Mouse (Mus musculus) midbrain, embryonic 16.5 days (tissue): ENCODE measurements at regions not wholly inside any gene's neighbourhood (a gene's known extent, or its start where the extent isn't known, plus 50 kb on each side); places are given as distances from the start of the nearest gene placed in this dataset.

Source experiments
- ATAC-seq: fragments of 200-750 bp; cut with Nextera tagmentation; 2 replicates; pipeline ENCODE4 v1.8.0; 2017; ENCODE audit warnings: moderate TSS enrichment
- H3K27ac ChIP-seq: fragments of 300-500 bp; sonication (generic); 2 replicates; pipeline ENCODE4 v1.5.1; 2014; ENCODE audit warnings: mild to moderate bottlenecking, low read length, mixed read lengths
- H3K27me3 ChIP-seq: fragments of 300-500 bp; sonication (generic); 2 replicates; pipeline ENCODE4 v1.6.1; 2014; ENCODE audit warnings: low read depth, low read length, mixed read lengths; ENCODE audit not compliant: control insufficient read depth, insufficient read depth
- H3K36me3 ChIP-seq: fragments of 300-500 bp; sonication (generic); 2 replicates; pipeline ENCODE4 v1.6.1; 2014; ENCODE audit warnings: mild to moderate bottlenecking, low read length, moderate library complexity, mixed read lengths; ENCODE audit not compliant: control insufficient read depth, insufficient read depth
- H3K4me1 ChIP-seq: fragments of 300-500 bp; sonication (generic); 2 replicates; pipeline ENCODE4 v1.6.1; 2014; ENCODE audit warnings: mild to moderate bottlenecking, low read length, mixed read lengths; ENCODE audit not compliant: control insufficient read depth, insufficient read depth
- H3K4me2 ChIP-seq: fragments of 300-500 bp; sonication (generic); 2 replicates; pipeline ENCODE4 v1.6.1; 2014; ENCODE audit warnings: mild to moderate bottlenecking, low read length, mixed read lengths
- H3K4me3 ChIP-seq: fragments of 300-500 bp; sonication (generic); 2 replicates; pipeline ENCODE4 v1.5.1; 2014; ENCODE audit warnings: low read depth, mild to moderate bottlenecking, low read length, moderate library complexity, mixed read lengths
- H3K9ac ChIP-seq: fragments of 300-500 bp; sonication (generic); 2 replicates; pipeline ENCODE4 v1.6.1; 2014; ENCODE audit warnings: low read depth, low read length, mixed read lengths
- H3K9me3 ChIP-seq: fragments of 300-500 bp; sonication (generic); replicated peaks from 2 replicates; pipeline ENCODE4 v1.6.1; 2014; ENCODE audit warnings: mild to moderate bottlenecking, low read length, mixed read lengths; ENCODE audit not compliant: control insufficient read depth, poor library complexity, severe bottlenecking
- WGBS: fragments of 180-500 bp; shearing (Covaris S2); extraction: QIAGEN DNeasy Blood & Tissue Kit; methylation state at CpG from one replicate; pipeline ENCODE4 v1.1.7; 2014; 5-methylcytosine and 5-hydroxymethylcytosine counted together

DNA sequence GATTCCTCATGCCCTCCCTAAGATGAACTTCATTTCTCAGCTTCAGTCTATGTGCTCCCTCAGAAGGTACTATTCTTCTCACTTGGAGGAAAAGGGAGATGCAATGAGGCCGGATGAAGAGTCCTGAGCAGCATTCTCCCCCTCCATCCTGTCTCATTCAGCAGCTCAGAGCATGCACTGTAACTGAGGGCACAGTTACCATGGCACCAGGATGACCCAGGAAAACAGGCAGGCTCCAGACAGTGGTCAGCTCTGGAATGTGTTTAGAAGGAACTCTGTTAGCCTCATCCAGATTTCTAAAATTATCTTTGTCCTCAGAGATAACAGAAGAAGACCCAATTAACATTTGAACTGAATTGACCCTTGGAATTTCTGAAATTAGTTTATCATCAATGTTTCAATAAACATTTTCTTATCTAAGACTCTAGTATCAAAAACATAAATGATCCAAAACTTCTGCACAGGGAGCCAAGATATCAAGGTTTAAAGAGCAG, 148.1 kb upstream of the Slc24a5 start:
- no peak for ATAC-seq
- Histone ChIP-seq H3K9ac (no peak overlapping the region), H3K9me3 (no peaks in the 10 kb centered on the region), H3K4me3 (no peak overlapping the region), H3K4me2 (no peak overlapping the region), H3K27me3 (no peaks in the 10 kb centered on the region), H3K36me3 (no peaks in the 10 kb centered on the region), H3K4me1 (no peaks in the 10 kb centered on the region), H3K27ac (no peak overlapping the region)
- 52% methylated on average over 1 of the region's 1 CpGs for WGBS

DNA sequence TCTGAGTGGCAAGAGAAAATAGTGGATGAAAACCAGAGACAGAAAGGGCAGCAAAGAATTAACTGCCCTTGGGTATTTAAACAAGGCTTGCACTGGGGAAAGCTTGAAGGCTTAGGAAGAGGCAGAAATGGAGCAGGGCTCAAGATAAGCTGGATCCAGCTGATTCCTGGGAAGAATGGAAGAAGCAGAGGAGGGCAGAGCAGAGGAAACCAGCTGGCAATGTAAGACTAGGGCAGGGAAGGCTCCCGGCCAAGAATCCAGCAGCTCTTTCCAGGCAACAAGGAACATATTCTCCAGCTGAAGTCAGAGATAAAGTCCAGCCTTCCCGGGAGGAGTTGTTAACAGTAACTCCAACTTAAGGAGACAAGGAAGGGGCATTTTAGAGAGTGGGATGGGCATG, 147.7 kb upstream of the Slc24a5 start:
- H3K27me3 ChIP-seq = no peaks in the 10 kb centered on the region
- no peak overlapping the region for H3K4me3 ChIP-seq
- no peaks in the 10 kb centered on the region for H3K36me3 ChIP-seq
- H3K27ac ChIP-seq = no peak overlapping the region
- WGBS = 81% methylated on average over 2 of the region's 2 CpGs
- no peak overlapping the region for H3K9ac ChIP-seq
- H3K4me2 ChIP-seq = no peak overlapping the region
- no peaks in the 10 kb centered on the region for H3K9me3 ChIP-seq
- H3K4me1 ChIP-seq = no peaks in the 10 kb centered on the region
- no peak for ATAC-seq

DNA sequence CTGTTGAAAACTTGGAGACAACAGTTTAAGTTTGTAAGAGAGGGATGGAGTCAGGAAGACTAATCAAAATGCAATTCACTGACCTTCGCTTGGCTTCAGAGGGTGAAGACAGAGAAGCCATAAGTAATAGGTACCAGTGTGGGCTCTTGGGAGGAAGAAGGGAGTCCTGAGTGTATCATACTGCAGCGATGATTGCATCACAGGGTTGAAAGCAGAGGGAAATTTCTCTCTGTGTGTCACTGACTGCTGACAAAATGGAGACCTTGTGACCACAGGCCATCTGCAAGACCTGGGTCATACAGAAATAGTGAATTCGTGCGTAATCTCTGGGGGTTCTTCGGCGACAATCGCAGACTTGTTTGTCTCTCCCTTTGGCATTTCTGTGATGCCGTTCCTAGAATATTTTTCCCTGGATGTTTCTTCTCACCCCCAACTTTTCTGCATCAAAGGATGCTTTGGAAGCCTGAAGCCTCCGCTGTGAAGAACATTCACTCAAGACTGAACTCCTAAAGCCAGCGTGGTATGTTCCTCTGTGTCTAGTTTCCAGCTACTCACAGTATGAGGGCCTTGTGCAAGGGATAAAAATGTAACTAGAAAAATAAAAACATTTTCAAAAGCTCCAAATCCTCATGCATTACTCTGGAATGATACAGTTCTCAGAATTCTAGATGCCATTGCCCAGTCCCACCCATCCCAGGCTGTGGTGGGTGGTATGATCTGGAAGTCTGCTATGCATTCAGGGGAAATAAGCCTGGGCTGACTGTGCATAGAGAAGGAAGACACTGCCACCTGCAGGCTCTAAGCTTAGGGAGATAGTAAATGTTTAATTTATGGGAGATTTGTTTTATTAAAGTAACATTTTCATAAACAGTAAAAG, 139.8 kb upstream of the Slc24a5 start:
- no peak overlapping the region for H3K4me3 ChIP-seq
- no peak overlapping the region for H3K27ac ChIP-seq
- H3K9me3 ChIP-seq = no peaks in the 10 kb centered on the region
- no peak overlapping the region for H3K4me2 ChIP-seq
- H3K4me1 ChIP-seq = no peaks in the 10 kb centered on the region
- H3K9ac ChIP-seq = no peak overlapping the region
- ATAC-seq = peak; percentile 89; the same call in 1 of the 2 replicates
- no peaks in the 10 kb centered on the region for H3K36me3 ChIP-seq
- H3K27me3 ChIP-seq = no peaks in the 10 kb centered on the region
- WGBS = 88% methylated on average over 10 of the region's 10 CpGs

DNA sequence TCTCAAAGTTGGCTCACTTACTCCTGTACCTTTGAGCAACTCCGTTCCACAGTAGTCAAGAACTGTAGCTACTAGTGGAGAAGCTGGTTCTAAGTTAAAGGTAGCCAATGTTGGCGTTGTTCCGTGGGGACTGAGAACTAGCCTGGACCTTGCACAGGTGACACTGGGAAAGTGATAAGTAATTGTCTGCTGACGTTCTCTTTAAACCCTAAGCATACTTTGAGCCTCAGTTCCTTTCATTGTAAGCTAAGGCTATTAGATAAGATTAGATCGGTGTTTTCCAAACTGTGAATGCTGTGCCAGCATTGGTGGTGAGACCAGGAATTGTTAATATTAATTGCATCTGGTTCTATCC, 139.2 kb upstream of the Slc24a5 start:
- no peaks in the 10 kb centered on the region for H3K9me3 ChIP-seq
- no peaks in the 10 kb centered on the region for H3K36me3 ChIP-seq
- ATAC-seq = 0 out of 2 replicates have a peak, but pooled peaks have one; percentile 25
- WGBS = 81% methylated on average over 5 of the region's 5 CpGs
- H3K4me2 ChIP-seq = no peak overlapping the region
- no peak overlapping the region for H3K4me3 ChIP-seq
- no peak overlapping the region for H3K27ac ChIP-seq
- no peak overlapping the region for H3K9ac ChIP-seq
- H3K4me1 ChIP-seq = no peaks in the 10 kb centered on the region
- no peaks in the 10 kb centered on the region for H3K27me3 ChIP-seq

DNA sequence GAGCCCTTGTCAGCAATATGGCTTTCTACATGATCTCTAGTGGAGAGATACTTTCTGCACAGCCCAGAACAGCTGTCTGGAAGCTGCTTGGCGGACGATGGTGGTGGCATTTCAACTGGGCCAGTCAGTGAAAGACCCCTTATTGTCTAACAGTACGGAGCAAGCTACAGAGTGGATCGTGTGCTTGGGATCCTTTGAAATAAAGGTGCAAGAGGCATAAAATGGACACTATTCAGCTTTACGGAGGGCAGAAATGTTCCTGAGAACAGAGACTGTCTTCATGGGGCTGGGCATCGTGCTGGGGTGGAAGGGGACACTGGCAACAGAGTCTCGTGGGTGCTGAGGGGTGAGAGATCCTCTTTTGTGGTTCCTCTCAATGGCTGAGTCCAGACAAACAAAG, 137.2 kb upstream of the Slc24a5 start:
- no peak for ATAC-seq
- WGBS = 31% methylated on average over 7 of the region's 7 CpGs
- Histone ChIP-seq H3K27ac (no peak overlapping the region), H3K36me3 (no peaks in the 10 kb centered on the region), H3K27me3 (no peaks in the 10 kb centered on the region), H3K4me1 (no peaks in the 10 kb centered on the region), H3K9ac (no peak overlapping the region), H3K4me3 (no peak overlapping the region), H3K4me2 (no peak overlapping the region), H3K9me3 (no peaks in the 10 kb centered on the region)

DNA sequence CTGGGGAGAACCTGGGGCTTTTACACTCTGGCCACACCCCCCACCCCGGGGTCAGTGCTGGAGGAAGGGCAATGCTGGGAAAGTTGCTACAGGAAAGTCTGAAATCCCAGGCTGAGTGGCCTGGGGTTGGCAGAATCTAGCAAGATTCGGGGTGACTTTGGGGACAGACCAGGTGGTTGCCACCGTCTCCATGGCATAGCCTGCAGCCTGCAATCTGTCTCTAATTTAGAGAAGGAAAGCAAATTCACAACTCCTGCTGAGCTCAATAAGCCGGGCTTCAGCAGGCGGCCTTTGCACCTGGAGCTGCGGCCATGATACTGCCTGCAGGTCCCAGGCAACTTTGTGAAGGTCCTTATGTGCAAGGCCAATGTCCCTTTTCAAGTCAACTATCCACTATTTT, 135.4 kb upstream of the Slc24a5 start:
- Histone ChIP-seq H3K27ac (no peak overlapping the region), H3K9ac (no peak overlapping the region), H3K4me1 (no peaks in the 10 kb centered on the region), H3K27me3 (no peaks in the 10 kb centered on the region), H3K4me2 (no peak overlapping the region), H3K9me3 (no peaks in the 10 kb centered on the region; the same call in 1 of the 2 replicates), H3K36me3 (no peaks in the 10 kb centered on the region), H3K4me3 (no peak overlapping the region)
- 65% methylated on average over 6 of the region's 6 CpGs for WGBS
- ATAC-seq = no peak

DNA sequence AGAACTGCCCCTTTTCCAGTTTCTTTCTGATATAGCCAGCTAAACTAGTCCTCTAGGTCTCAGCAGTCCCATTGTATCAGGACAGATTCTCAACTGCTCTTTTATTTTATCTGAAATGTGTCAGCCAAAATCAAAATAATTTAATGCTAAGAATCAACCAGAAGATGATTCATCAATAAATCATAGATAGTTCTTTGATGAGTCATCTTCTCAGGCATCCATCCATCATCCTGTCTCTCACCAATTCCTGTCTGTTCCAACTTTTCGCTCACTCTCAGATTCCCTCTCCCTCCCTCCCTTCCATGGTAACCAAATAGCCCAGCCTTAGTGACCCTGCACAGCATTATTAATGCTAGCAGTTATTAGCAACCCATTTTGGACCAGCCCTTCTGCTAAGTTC, 134.0 kb upstream of the Slc24a5 start:
- Histone ChIP-seq H3K36me3 (no peaks in the 10 kb centered on the region), H3K4me2 (no peak overlapping the region), H3K27ac (no peak overlapping the region), H3K27me3 (no peaks in the 10 kb centered on the region), H3K4me1 (no peaks in the 10 kb centered on the region), H3K9ac (no peak overlapping the region), H3K9me3 (no peaks in the 10 kb centered on the region; the same call in 1 of the 2 replicates), H3K4me3 (no peak overlapping the region)
- ATAC-seq = no peak
- 89% methylated on average over 1 of the region's 1 CpGs for WGBS

DNA sequence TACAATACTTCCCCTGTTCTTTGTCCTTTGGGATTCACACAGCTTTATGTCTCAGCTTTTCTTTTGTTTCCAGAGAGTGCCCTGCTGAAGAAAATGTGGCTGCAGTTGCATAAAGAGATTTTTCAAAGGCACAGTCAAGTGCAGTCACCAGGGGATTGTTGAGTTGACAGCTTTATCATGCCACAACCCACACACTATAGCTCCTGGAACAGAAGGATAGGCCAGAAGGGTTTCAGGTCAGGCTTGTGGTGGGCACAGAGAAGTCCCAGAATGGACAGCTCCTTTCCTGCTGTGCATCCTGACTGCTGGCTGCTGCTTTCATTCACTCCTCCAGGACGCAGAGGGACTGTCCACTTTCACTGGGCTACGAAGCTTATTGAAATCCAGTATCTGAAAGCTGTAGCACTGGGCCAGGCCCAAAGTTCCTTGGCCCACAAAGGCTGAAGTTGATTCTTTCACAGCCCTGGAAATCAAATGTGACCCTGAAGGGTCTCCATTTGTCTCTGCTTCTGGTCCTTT, 119.6 kb upstream of the Slc24a5 start:
- no peak overlapping the region for H3K9ac ChIP-seq
- ATAC-seq = no peak
- no peaks in the 10 kb centered on the region for H3K36me3 ChIP-seq
- no peak overlapping the region for H3K27ac ChIP-seq
- H3K9me3 ChIP-seq = no peaks in the 10 kb centered on the region
- H3K4me1 ChIP-seq = peaks cover 4% of the 10 kb centered on the region; the same call in 1 of the 2 replicates
- no peak overlapping the region for H3K4me2 ChIP-seq
- H3K4me3 ChIP-seq = no peak overlapping the region
- no peaks in the 10 kb centered on the region; the same call in 1 of the 2 replicates for H3K27me3 ChIP-seq
- WGBS = 28% methylated on average over 2 of the region's 2 CpGs

DNA sequence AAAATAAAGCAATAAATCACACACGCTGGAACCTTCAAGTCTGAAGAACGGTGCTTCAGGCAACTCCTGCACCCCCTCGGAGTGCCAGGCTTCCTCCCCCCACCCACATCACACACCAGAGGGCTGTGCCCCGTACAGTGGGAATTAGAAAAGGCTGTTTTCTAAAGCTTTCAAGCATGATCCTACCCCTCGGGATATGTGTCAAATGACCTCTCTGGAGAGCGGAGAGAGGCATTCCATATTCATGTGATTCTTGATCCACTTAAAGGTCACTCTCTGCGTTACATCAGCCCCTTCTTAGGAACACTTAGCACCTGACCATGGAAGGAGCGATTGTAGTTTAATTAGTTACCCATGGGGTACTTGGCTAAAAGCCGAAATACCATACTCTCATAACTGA, 119.1 kb upstream of the Slc24a5 start:
- Histone ChIP-seq H3K36me3 (no peaks in the 10 kb centered on the region), H3K9ac (no peak overlapping the region), H3K4me2 (no peak overlapping the region), H3K4me1 (peaks cover 4% of the 10 kb centered on the region; the same call in 1 of the 2 replicates), H3K4me3 (no peak overlapping the region), H3K27me3 (no peaks in the 10 kb centered on the region; the same call in 1 of the 2 replicates), H3K9me3 (no peaks in the 10 kb centered on the region), H3K27ac (no peak overlapping the region)
- 35% methylated on average over 9 of the region's 9 CpGs for WGBS
- peak; percentile 48; the same call in 1 of the 2 replicates for ATAC-seq
